Mouse (Mus musculus) olfactory bulb, adult 2 months (tissue): ENCODE measurements around the gene Pdcd4.

Source experiments
- CTCF ChIP-seq: fragments of 200-500 bp; IDR thresholded peaks from 2 replicates; pipeline ENCODE4 v1.5.1; 2012; ENCODE audit warnings: low read depth, mild to moderate bottlenecking, low read length, moderate library complexity; ENCODE audit not compliant: insufficient read depth
- POLR2A ChIP-seq: fragments of 200-500 bp; IDR thresholded peaks from 2 replicates; pipeline ENCODE4 v1.6.1; 2012; ENCODE audit warnings: mild to moderate bottlenecking, low read depth, low read length, moderate library complexity; ENCODE audit not compliant: insufficient read depth

GRCm38 (mm10) chr19:53903507-53904321 is 11.7 kb downstream of the Pdcd4 start:
- TF ChIP-seq CTCF (no peak), POLR2A (no peak)
